Mouse (Mus musculus) left cerebral cortex, postnatal 14 days (tissue): ENCODE measurements around the gene Afg1l. TPM values are rescaled to one million over a fixed set of nuclear protein-coding genes. Genes with fewer than 3 reads are reported as not detected.

Source experiments
- DNase-seq, 2 experiments: peaks; one replicate each; pipeline ENCODE4 v3.0.0; 2021 to 2022; ENCODE audit warnings: low spot score in 2 of 2, mixed read lengths in 1 of 2
- intact Hi-C: fragments of 180-260 bp; cut with DNase I; formaldehyde crosslinking; loops from one replicate; pipeline ENCODE4 v1.15.1; 2025
- total RNA-seq, 2 experiments: library from RNA; stranded (reverse); gene quantifications; 2 replicates each; pipeline ENCODE4 v1.2.3; 2021

The Afg1l gene
- total RNA-seq, 2 experiments from 2014 or later: 9.9 to 11.2 TPM

- intact Hi-C loops: no loop called here
- peak; percentile 39 to 44 for DNase-seq
Observed at GRCm38 (mm10) chr10:42410748-42411537, 67.4 kb downstream of the Afg1l start.

GRCm38 (mm10) chr10:42390436-42390835, 87.9 kb downstream of the Afg1l start:
- no peak for DNase-seq
- intact Hi-C loops: no loop called here

DNA sequence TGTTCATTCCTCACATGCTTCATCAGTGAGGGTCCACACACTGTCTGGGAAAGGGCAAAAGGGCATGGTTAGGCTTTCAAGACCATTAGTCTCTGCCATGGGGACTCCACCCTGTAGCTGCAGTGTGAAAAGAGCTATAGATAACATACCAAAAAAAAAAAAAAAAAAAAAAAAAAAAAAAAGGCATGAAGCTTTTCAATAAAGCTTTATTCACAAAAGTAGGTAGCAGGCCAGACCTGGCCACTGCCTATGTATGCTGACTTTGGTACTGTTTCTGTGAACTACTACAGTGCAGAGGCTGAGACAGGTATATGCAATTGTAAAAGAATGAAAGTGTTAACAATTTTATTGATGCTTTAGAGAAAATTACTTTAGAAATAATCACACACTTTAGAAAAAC, 90.2 kb downstream of the Afg1l start:
- intact Hi-C loops: no loop called here
- DNase-seq: no peak

GRCm38 (mm10) chr10:42384946-42385644, 93.3 kb downstream of the Afg1l start:
- intact Hi-C loops: no loop called here
- DNase-seq: peak in 1 of 2 experiments; percentile 13

DNA sequence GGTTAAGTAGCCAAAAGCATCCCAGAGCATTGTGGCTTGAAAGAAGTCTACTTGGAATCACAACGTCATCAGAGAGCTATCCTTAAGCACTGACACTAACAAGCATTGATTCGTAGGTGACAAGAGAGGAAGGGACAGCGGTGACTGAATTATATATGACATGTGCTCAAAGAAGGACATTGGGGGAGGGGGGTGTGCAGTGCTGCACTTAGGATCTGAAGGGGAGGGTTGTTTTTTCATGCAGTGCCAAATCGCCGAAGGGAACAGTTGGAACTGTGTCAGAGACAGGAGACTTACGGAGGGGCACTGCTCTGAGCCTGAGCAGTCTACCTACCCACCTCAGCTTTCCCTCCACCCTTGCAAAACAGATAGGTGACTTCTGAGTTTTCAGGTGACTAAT, 94.7 kb downstream of the Afg1l start:
- DNase-seq: no peak
- intact Hi-C loops: no loop called here

- intact Hi-C loops: no loop called here
- no peak for DNase-seq
Observed at GRCm38 (mm10) chr10:42364216-42364615, 114.1 kb downstream of the Afg1l start.

DNA sequence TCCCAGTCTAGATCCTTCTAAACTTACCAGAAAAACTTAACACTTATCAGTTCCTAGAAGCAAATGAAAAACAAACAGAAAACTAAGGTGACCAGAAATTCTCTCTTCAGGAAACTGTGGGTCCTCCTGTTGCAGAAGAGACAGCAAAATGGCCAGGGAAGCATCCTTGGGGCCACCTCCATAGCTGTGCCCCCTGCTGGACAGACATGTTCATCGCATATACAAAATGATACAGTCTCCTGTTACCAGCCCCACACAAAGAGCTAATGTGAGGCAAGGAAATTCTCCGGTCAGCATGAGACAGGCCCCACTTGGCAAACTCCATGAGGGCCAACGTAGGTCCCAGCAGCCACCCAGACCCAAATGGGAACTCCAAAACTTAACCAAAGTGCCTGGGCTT, 122.4 kb downstream of the Afg1l start:
- DNase-seq: no peak
- intact Hi-C loops: no loop called here

- no peak for DNase-seq
Observed at GRCm38 (mm10) chr10:42347986-42348385, 130.4 kb downstream of the Afg1l start.

GRCm38 (mm10) chr10:42347127-42347526, 131.2 kb downstream of the Afg1l start:
- intact Hi-C loops: no loop called here
- DNase-seq: no peak

More at GRCm38 (mm10) chr10:42347986-42348385, 130.4 kb downstream of the Afg1l start:
- intact Hi-C loops: no loop called here

DNA sequence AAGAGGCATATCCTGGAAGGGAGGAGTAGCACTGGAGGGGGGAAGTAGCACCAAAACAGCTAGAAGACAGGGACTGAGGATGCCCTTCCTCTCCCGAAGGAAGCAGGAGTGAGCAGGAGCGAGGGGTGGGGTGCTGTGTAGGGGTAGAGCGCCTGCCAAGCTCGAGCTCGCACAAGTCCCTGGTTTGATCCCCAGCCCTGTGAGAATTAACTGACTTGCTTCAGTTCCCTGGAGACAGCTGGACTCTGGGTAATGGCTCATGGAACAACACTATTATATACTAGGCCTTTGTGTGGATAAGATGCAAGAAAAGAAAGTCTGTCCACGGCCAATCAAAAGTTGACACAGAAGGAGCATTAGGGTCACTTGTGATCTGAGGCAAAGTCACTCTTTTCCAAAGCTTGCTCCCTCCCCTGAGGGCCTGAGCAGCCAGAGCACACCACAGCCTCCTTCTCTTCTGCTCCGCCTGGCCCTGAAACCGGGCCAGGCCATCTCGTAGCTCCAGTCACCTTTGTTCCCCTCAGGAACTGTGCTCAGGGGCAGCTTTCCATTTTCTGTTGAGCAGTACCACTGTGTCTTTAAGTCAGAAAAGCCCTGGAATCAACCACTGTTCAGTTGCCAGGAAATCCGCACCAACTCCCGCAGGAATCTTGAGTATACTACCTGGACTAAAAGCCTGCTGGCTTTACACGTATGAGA, 132.0 kb downstream of the Afg1l start:
- no peak for DNase-seq
- intact Hi-C loops: no loop called here

- intact Hi-C loops: no loop called here
- no peak for DNase-seq
Observed at GRCm38 (mm10) chr10:42342714-42343113, 135.7 kb downstream of the Afg1l start.

DNA sequence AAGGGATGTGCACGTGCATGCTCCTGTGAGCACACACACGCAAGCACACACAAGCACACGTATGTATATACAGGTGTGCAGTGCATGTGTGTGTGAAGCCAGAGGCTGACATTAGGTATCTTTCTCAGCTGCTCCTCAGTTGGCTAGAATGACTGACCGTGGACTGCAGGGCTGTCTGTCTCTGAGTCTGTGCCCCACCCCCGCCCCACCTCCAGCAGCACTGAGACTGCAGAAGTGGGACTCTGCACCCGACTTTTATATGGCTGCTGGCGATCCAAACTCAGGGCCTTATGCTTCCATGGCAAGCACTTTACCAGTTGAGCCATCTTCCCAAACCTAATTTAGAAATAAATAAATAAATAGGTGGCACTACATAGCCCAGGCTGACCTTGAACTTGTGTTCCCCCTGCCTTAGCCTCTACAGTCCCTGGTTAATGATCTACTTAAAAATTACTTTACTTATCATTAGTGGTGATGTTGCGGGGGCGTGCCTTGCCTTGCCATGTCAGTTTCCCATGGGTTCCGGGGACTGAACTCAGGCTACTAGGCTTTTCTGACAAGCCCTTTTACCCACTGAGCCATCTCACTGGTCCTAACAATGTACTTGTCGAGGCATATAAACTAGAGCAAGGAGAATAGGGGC, 136.4 kb downstream of the Afg1l start:
- intact Hi-C loops: no loop called here
- DNase-seq: no peak

- no peak for DNase-seq
- intact Hi-C loops: no loop called here
Observed at GRCm38 (mm10) chr10:42340426-42340793, 138.0 kb downstream of the Afg1l start.

GRCm38 (mm10) chr10:42339773-42340425, 138.5 kb downstream of the Afg1l start:
- peak; percentile 17 to 26 for DNase-seq
- intact Hi-C loops: loop anchor here (5.0 kb wide), 1 partner anchor 247 kb away; no protein-coding TSS in a partner anchor

GRCm38 (mm10) chr10:42338456-42338855, 139.9 kb downstream of the Afg1l start:
- intact Hi-C loops: loop anchor here (5.0 kb wide), 1 partner anchor 249 kb away; no protein-coding TSS in a partner anchor
- DNase-seq: no peak

DNA sequence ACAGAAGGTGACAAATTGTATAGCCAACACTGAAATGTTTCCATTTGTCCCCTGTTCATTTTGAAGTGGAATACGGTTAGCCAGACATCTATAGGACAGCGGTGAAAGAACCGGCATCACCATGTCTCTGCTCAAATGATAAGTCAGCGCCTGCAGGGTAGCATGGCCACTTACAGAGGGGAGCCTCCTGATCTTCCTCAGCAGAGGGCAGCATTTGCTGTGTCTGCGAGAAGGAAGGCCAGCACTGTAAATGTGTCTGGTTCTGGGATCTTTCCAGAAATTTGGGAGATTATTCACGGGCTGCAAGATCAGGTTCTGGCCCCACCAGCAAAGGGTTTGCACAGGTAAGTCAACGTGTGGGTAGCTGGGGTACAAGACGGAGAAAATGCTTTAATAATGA, 150.8 kb downstream of the Afg1l start:
- peak; percentile 38 to 55 for DNase-seq
- intact Hi-C loops: loop anchor here (5.0 kb wide), 2 partner anchors 310 to 405 kb away; no protein-coding TSS in a partner anchor

GRCm38 (mm10) chr10:42325305-42325704, 153.1 kb downstream of the Afg1l start:
- no peak for DNase-seq
- intact Hi-C loops: loop anchor here (5.0 kb wide), 2 partner anchors 312 to 407 kb away; no protein-coding TSS in a partner anchor

- intact Hi-C loops: no loop called here
- DNase-seq: no peak
Observed at GRCm38 (mm10) chr10:42323978-42324377, 154.4 kb downstream of the Afg1l start.

- intact Hi-C loops: no loop called here
- DNase-seq: no peak
Observed at GRCm38 (mm10) chr10:42313222-42313786, 165.1 kb downstream of the Afg1l start.
